Mouse (Mus musculus): ENCODE measurements around the gene Prl7a1. TPM values are rescaled to one million over a fixed set of nuclear protein-coding genes. Genes with fewer than 3 reads are reported as not detected.

Gene Prl7a1
- 1.7 and 6.3 TPM in 2 replicates for polyA plus RNA-seq (2012; rRNA removed)

GRCm38 (mm10) chr13:27642393-27642792 lies at the start of gene Prl7a1:
Prl7a1 (minus strand) TSS chr13:27642493.
- DNase-seq (ENCODE audit: extremely low spot score in 1 of 2, low spot score in 1 of 2), result no peak

GRCm38 (mm10) chr13:27667936-27668335 lies 25.6 kb upstream of the Prl7a1 start, which contains the start of gene Prl7a2:
Prl7a2 (minus strand) TSS chr13:27668036.
- no peak for DNase-seq (ENCODE audit: extremely low spot score in 1 of 2, low spot score in 1 of 2)

DNA sequence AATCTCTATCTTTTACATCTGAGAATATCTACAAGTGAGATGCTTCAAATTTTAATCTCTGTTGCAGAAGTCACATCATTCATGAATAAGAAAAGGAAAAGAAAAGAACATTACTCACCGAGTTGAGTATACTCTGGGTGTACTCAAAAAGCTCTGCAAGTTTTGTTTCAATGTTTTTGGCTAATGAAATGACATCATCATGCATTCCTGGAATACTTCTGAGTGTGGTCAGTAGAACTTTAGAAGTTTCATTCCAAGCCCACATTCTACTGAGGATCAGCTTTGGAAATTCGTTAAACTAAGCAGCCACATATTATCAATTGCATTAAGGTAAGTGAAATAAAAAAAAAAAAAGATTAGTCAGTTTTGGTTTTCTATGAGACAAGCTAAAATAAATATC lies 18.5 kb upstream of the Prl7a1 start:
- DNase-seq (ENCODE audit: extremely low spot score in 1 of 2, low spot score in 1 of 2), result no peak

DNA sequence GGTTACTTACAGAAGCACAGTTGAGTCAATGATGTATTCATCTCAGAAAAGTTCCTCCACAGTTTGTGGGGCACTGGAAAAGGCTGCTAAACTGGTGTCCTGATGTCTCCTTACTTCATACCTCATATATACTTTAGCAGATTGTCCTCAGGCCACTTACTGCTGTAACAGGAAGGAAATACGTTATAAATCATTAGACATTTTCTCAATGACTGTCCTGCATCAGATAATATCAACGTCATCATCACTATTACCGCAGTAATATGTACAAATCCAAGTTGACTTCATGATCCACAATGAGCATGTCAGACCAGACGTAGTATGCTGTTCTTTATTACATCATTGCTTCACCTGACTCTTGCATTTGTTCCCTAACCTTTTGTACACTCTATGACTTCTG lies 31.8 kb downstream of the Prl7a1 start, which contains the start of gene Prl7b1:
TSS of gene Prl7b1 (minus strand) at position 101 of the 400 bp plus-strand sequence.
- DNase-seq (ENCODE audit: extremely low spot score in 1 of 2, low spot score in 1 of 2), result no peak

Other genes starting within 250 kb of the Prl7a1 start
- 0.17 TPM in 1 of 2 replicates, not detected in the other for gene Prl8a6, start 203.8 kb downstream of the Prl7a1 start, polyA plus RNA-seq (2012; rRNA removed)
- gene Prl8a8, start 129.3 kb downstream of the Prl7a1 start, polyA plus RNA-seq (2012; rRNA removed), result 0.12 and 0.59 TPM in 2 replicates
- gene Prl8a9, start 77.9 kb downstream of the Prl7a1 start, polyA plus RNA-seq (2012; rRNA removed), result 2.8 and 6.9 TPM in 2 replicates
- gene Prl8a1, start 60.3 kb downstream of the Prl7a1 start, polyA plus RNA-seq (2012; rRNA removed), result 0.25 TPM in 1 of 2 replicates, not detected in the other
- 0.36 and 0.46 TPM in 2 replicates for gene Prl7b1, start 31.9 kb downstream of the Prl7a1 start, polyA plus RNA-seq (2012; rRNA removed)
- 1.1 and 3.6 TPM in 2 replicates for gene Prl7a2, start 25.5 kb upstream of the Prl7a1 start, polyA plus RNA-seq (2012; rRNA removed)
- 2.5 and 7.0 TPM in 2 replicates for gene Prl7d1, start 74.2 kb upstream of the Prl7a1 start, polyA plus RNA-seq (2012; rRNA removed)
- gene Prl7c1, start 138.3 kb upstream of the Prl7a1 start, polyA plus RNA-seq (2012; rRNA removed), result 0.26 and 0.50 TPM in 2 replicates
- gene Prl2a1, start 159.2 kb upstream of the Prl7a1 start, polyA plus RNA-seq (2012; rRNA removed), result 2.7 and 7.9 TPM in 2 replicates
- 0.69 TPM in 1 of 2 replicates, not detected in the other for gene Prl2c1, start 206.8 kb upstream of the Prl7a1 start, polyA plus RNA-seq (2012; rRNA removed)

All from frontal cortex, adult 2 months (tissue).